Mouse (Mus musculus) stomach, embryonic 14.5 days (tissue): ENCODE results near the gene Tfcp2. TPM values are rescaled to one million over a fixed set of nuclear protein-coding genes. Genes with fewer than 3 reads are reported as not detected.
"Not testable (repeated sequence)": the region's sequence is repeated elsewhere in the genome, so short reads cannot be mapped to it uniquely, and the experiment has no call there.

Source experiments
- ATAC-seq: fragments of 200-750 bp; cut with Nextera tagmentation; 2 replicates; pipeline ENCODE4 v1.8.0; 2017; ENCODE audit warnings: low read depth, moderate TSS enrichment; ENCODE audit not compliant: insufficient number of reproducible peaks, insufficient read depth, low FRiP score
- H3K27ac ChIP-seq: fragments of 300-500 bp; sonication (generic); 2 replicates; pipeline ENCODE4 v1.5.1; 2014; ENCODE audit warnings: mild to moderate bottlenecking, low read length, moderate library complexity, mixed read lengths
- H3K27me3 ChIP-seq: fragments of 300-500 bp; sonication (generic); 2 replicates; pipeline ENCODE4 v1.6.1; 2014; ENCODE audit warnings: low read length, control low read depth, mixed read lengths; ENCODE audit not compliant: control insufficient read depth, insufficient read depth
- H3K36me3 ChIP-seq: fragments of 300-500 bp; sonication (generic); 2 replicates; pipeline ENCODE4 v1.6.1; 2014; ENCODE audit warnings: mild to moderate bottlenecking, control low read depth, low read length, moderate library complexity, mixed read lengths; ENCODE audit not compliant: control insufficient read depth, insufficient read depth
- H3K4me1 ChIP-seq: fragments of 300-500 bp; sonication (generic); 2 replicates; pipeline ENCODE4 v1.6.1; 2014; ENCODE audit warnings: low read length, control low read depth, mixed read lengths; ENCODE audit not compliant: control insufficient read depth, insufficient read depth
- H3K4me2 ChIP-seq: fragments of 300-500 bp; sonication (generic); replicated peaks from 2 replicates; pipeline ENCODE4 v1.6.1; 2014; ENCODE audit warnings: low read depth, low read length, control low read depth
- H3K4me3 ChIP-seq: fragments of 300-500 bp; sonication (generic); 2 replicates; pipeline ENCODE4 v1.5.1; 2014; ENCODE audit warnings: low read depth, low read length, control low read depth
- H3K9ac ChIP-seq: fragments of 300-500 bp; sonication (generic); replicated peaks from 2 replicates; pipeline ENCODE4 v1.6.1; 2014; ENCODE audit warnings: low read depth, mild to moderate bottlenecking, control low read depth, low read length, moderate library complexity, mixed read lengths
- H3K9me3 ChIP-seq: fragments of 300-500 bp; sonication (generic); 2 replicates; pipeline ENCODE4 v1.6.1; 2016; ENCODE audit warnings: low read depth, low read length, control low read depth; ENCODE audit not compliant: control insufficient read depth
- WGBS: fragments of 180-500 bp; shearing (Covaris S2); extraction: QIAGEN DNeasy Blood & Tissue Kit; methylation state at CpG from one replicate; pipeline ENCODE4 v1.1.7; 2014; 5-methylcytosine and 5-hydroxymethylcytosine counted together
- polyA plus RNA-seq: library from polyadenylated mRNA; unstranded; fragments of >200 nt; fragmentation: Nextera tagmentation; extraction: Ambion mirVana; gene quantifications from 2 replicates; pipeline ENCODE4 v1.2.1, GENCODE M21; 2014

The Tfcp2 gene
- polyA plus RNA-seq, 1 experiment from 2014 or later = 30.1 TPM

DNA sequence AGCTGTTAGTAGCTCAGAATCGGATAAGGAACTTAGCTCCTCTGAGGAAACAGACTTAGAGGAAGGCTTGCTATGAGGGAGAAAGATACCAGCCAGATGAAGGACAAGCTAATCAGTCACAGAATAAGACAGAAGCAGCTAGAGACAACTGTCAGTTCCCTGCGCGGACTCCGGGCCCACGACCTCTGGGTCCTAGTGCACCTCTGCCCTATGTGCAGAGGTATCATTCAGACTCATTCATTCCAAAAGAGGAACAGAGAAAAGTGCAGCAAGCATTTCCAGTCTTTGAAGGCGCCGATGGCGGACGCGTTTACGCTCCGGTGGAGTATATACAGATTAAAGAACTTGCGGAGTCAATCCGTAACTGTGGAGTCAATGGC lies 8.2 kb downstream of the Tfcp2 start:
- H3K9ac ChIP-seq, ATAC-seq, H3K36me3 ChIP-seq, H3K4me1 ChIP-seq, H3K9me3 ChIP-seq, H3K27ac ChIP-seq, H3K27me3 ChIP-seq, H3K4me2 ChIP-seq, H3K4me3 ChIP-seq: not testable (repeated sequence)
- over 99% methylated on average over 14 of the region's 14 CpGs for WGBS

- H3K9ac ChIP-seq, ATAC-seq, H3K27me3 ChIP-seq, H3K9me3 ChIP-seq, H3K4me1 ChIP-seq, H3K4me2 ChIP-seq, H3K36me3 ChIP-seq, H3K27ac ChIP-seq, H3K4me3 ChIP-seq: not testable (repeated sequence)
- WGBS = 97% methylated on average over 25 of the region's 28 CpGs
These were observed 8.7 kb downstream of the Tfcp2 start for GRCm38 (mm10) chr15:100542876-100543650.

- 82% methylated on average over 4 of the region's 4 CpGs for WGBS
These were observed 10.4 kb downstream of the Tfcp2 start for GRCm38 (mm10) chr15:100541426-100541825.

GRCm38 (mm10) chr15:100541001-100541400 lies 10.8 kb downstream of the Tfcp2 start:
- not testable (repeated sequence) for ATAC-seq, H3K4me1 ChIP-seq, H3K36me3 ChIP-seq, H3K9ac ChIP-seq, H3K27ac ChIP-seq, H3K27me3 ChIP-seq, H3K4me2 ChIP-seq, H3K4me3 ChIP-seq, H3K9me3 ChIP-seq
- WGBS = 74% methylated on average over 1 of the region's 1 CpGs

More at GRCm38 (mm10) chr15:100541426-100541825, 10.4 kb downstream of the Tfcp2 start:
- no peak for ATAC-seq
- no peak overlapping the region for H3K4me2 ChIP-seq
- H3K4me1 ChIP-seq = no peaks in the 10 kb centered on the region
- no peaks in the 10 kb centered on the region for H3K27me3 ChIP-seq
- H3K4me3 ChIP-seq = no peak overlapping the region
- H3K9ac ChIP-seq = no peak overlapping the region
- no peaks in the 10 kb centered on the region for H3K9me3 ChIP-seq
- H3K27ac ChIP-seq = no peak overlapping the region
- H3K36me3 ChIP-seq = no peaks in the 10 kb centered on the region

DNA sequence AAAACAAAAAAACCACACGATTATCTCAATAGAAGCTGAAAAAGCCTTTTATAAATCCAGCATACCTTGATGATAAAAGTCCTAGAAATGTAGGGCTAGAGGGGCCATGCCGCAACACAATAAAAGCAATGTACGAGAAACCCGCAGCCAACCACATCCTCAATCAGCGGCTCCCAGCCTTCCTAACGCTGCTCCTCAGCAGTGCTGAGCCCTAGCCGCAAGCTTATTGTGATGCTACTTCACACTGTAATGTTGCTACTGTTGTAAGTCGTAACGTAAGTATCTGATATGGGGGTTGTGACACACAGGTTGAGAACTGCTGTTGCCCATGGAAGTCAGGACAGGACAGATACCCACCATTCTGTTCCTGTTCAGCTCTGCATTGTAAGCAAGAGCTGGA lies 12.4 kb downstream of the Tfcp2 start:
- Histone ChIP-seq H3K27ac (no peak overlapping the region), H3K27me3 (no peaks in the 10 kb centered on the region), H3K9ac (no peak overlapping the region), H3K9me3 (no peaks in the 10 kb centered on the region), H3K36me3 (peaks cover 5% of the 10 kb centered on the region; the same call in 1 of the 2 replicates), H3K4me2 (no peak overlapping the region), H3K4me1 (no peaks in the 10 kb centered on the region), H3K4me3 (no peak overlapping the region)
- WGBS = 94% methylated on average over 9 of the region's 9 CpGs
- ATAC-seq = no peak

DNA sequence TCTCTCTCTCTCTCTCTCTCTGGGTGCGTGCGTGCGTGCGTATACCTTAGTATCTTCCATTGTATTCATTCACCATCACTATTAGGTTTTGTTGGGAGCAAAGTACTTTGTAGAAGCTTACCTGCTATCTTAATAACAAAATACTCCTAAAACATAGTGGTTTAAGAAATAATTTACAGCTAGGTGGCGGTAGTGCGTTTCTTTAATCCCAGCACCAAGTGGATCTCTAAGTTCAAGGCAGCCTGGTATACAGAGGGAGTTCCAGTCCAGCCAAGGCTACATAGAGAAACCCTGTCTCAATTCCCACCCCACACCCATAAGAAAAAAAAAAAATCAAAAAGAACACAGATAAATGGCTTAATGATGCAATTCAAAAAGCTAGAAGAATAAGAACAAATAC lies 13.9 kb downstream of the Tfcp2 start:
- 88% methylated on average over 6 of the region's 6 CpGs for WGBS
- Histone ChIP-seq H3K4me3 (no peak overlapping the region), H3K9me3 (no peaks in the 10 kb centered on the region), H3K4me1 (no peaks in the 10 kb centered on the region), H3K36me3 (peaks cover 7% of the 10 kb centered on the region; the same call in 1 of the 2 replicates), H3K27me3 (no peaks in the 10 kb centered on the region), H3K4me2 (no peak overlapping the region), H3K9ac (no peak overlapping the region), H3K27ac (no peak overlapping the region)
- no peak for ATAC-seq

GRCm38 (mm10) chr15:100527900-100528299 lies 23.9 kb downstream of the Tfcp2 start:
- no peak for ATAC-seq
- Histone ChIP-seq H3K4me2 (no peak overlapping the region), H3K4me3 (no peak overlapping the region), H3K9ac (no peak overlapping the region), H3K36me3 (peaks cover 16% of the 10 kb centered on the region), H3K27me3 (no peaks in the 10 kb centered on the region), H3K4me1 (no peaks in the 10 kb centered on the region), H3K9me3 (no peaks in the 10 kb centered on the region), H3K27ac (no peak overlapping the region)
- 76% methylated on average over 5 of the region's 5 CpGs for WGBS

- Histone ChIP-seq H3K9ac (no peak overlapping the region), H3K27me3 (no peaks in the 10 kb centered on the region), H3K36me3 (peaks cover 31% of the 10 kb centered on the region), H3K4me2 (no peak overlapping the region), H3K9me3 (no peaks in the 10 kb centered on the region), H3K4me1 (no peaks in the 10 kb centered on the region), H3K4me3 (no peak overlapping the region), H3K27ac (no peak overlapping the region)
- WGBS = 93% methylated on average over 14 of the region's 14 CpGs
- ATAC-seq = no peak
These were observed 26.4 kb downstream of the Tfcp2 start for GRCm38 (mm10) chr15:100525405-100525804.

- peaks cover 38% of the 10 kb centered on the region for H3K36me3 ChIP-seq
- H3K4me1 ChIP-seq = no peaks in the 10 kb centered on the region
These were observed 31.5 kb downstream of the Tfcp2 start for GRCm38 (mm10) chr15:100520306-100520705.

More at GRCm38 (mm10) chr15:100520306-100520705, 31.5 kb downstream of the Tfcp2 start:
- Histone ChIP-seq H3K4me3 (no peak overlapping the region), H3K9ac (no peak overlapping the region), H3K27ac (no peak overlapping the region), H3K4me2 (no peak overlapping the region), H3K9me3 (no peaks in the 10 kb centered on the region), H3K27me3 (no peaks in the 10 kb centered on the region)
- WGBS = 89% methylated on average over 14 of the region's 14 CpGs
- ATAC-seq = no peak
